Mouse (Mus musculus) ES-E14 (cell line): ENCODE results near the gene Sp9. TPM values are rescaled to one million over a fixed set of nuclear protein-coding genes. Genes with fewer than 3 reads are reported as not detected.

Experiments used
- DNase-seq: peaks from one replicate; pipeline ENCODE4 v3.0.0-alpha.2; 2013; ENCODE audit warnings: low read depth, low spot score
- H3K27ac ChIP-seq: 2 replicates; pipeline ENCODE4 v1.5.1; 2012; ENCODE audit warnings: low read depth, mild to moderate bottlenecking, low read length, moderate library complexity, mixed read lengths; ENCODE audit not compliant: poor library complexity, insufficient read depth, severe bottlenecking
- H3K36me3 ChIP-seq: 2 replicates; pipeline ENCODE4 v1.6.1; 2012; ENCODE audit warnings: mild to moderate bottlenecking, low read length, moderate library complexity, mixed read lengths; ENCODE audit not compliant: control insufficient read depth, poor library complexity, insufficient read depth, severe bottlenecking
- H3K4me1 ChIP-seq, 2 experiments: fragments of 150-350 bp in 1 of 2; sonication (generic) in 1 of 2; 2 replicates each; pipeline ENCODE4 v1.6.1; 2012; ENCODE audit warnings: low read length in 2 of 2, mild to moderate bottlenecking in 1 of 2, mixed read lengths in 1 of 2; ENCODE audit not compliant: control insufficient read depth in 2 of 2, insufficient read depth in 2 of 2, poor library complexity in 1 of 2
- H3K4me3 ChIP-seq, 2 experiments: fragments of 150-350 bp in 1 of 2; sonication (generic) in 1 of 2; 2 replicates each; pipeline ENCODE4 v1.5.1; 2012; ENCODE audit warnings: low read length in 2 of 2, low read depth in 1 of 2, mild to moderate bottlenecking in 1 of 2, mixed read lengths in 1 of 2; ENCODE audit not compliant: insufficient read depth in 1 of 2, poor library complexity in 1 of 2, severe bottlenecking in 1 of 2
- H3K9ac ChIP-seq: 2 replicates; pipeline ENCODE4 v1.6.1; 2012; ENCODE audit warnings: low read depth, mild to moderate bottlenecking, low read length, mixed read lengths; ENCODE audit not compliant: poor library complexity, insufficient read depth, severe bottlenecking
- H3K9me3 ChIP-seq: fragments of 150-350 bp; sonication (generic); 2 replicates; pipeline ENCODE4 v1.6.1; 2012; ENCODE audit warnings: low read depth, mild to moderate bottlenecking, low read length; ENCODE audit not compliant: control insufficient read depth, insufficient read depth
- CHD2 ChIP-seq: IDR thresholded peaks from 2 replicates; pipeline ENCODE4 v1.6.1; 2014; ENCODE audit warnings: mild to moderate bottlenecking, low read depth, low read length, inconsistent platforms
- HCFC1 ChIP-seq: IDR thresholded peaks from 2 replicates; pipeline ENCODE4 v1.6.1; 2012; ENCODE audit warnings: low read length, inconsistent platforms, borderline replicate concordance; ENCODE audit not compliant: insufficient read depth
- MAFK ChIP-seq: IDR thresholded peaks from 2 replicates; pipeline ENCODE4 v1.6.1; 2014; ENCODE audit warnings: mild to moderate bottlenecking, low read depth, low read length, inconsistent platforms; ENCODE audit not compliant: insufficient read depth
- ZC3H11A ChIP-seq: IDR thresholded peaks from 2 replicates; pipeline ENCODE4 v1.6.1; 2012; ENCODE audit warnings: low read depth, mild to moderate bottlenecking, inconsistent platforms, low read length, borderline replicate concordance
- ZNF384 ChIP-seq: IDR thresholded peaks from 2 replicates; pipeline ENCODE4 v1.6.1; 2012; ENCODE audit warnings: low read depth, low read length, inconsistent platforms
- in situ Hi-C, 2 experiments: fragments of 600-800 bp; cut with MboI; formaldehyde crosslinking; loops; one replicate each; pipeline ENCODE4 v1.15.1; 2025; ENCODE audit warnings: low sequenced_read_pairs in 2 of 2, inconsistent platforms in 1 of 2; ENCODE audit not compliant: unreplicated experiment in 2 of 2
- total RNA-seq: library from RNA; depleted of rRNA; stranded (reverse); fragments of 300-350 nt; gene quantifications from 2 replicates; pipeline ENCODE4 v1.2.3, GENCODE M21; 2012

Sp9 gene
- total RNA-seq, 1 experiment: 0.80 TPM

DNA sequence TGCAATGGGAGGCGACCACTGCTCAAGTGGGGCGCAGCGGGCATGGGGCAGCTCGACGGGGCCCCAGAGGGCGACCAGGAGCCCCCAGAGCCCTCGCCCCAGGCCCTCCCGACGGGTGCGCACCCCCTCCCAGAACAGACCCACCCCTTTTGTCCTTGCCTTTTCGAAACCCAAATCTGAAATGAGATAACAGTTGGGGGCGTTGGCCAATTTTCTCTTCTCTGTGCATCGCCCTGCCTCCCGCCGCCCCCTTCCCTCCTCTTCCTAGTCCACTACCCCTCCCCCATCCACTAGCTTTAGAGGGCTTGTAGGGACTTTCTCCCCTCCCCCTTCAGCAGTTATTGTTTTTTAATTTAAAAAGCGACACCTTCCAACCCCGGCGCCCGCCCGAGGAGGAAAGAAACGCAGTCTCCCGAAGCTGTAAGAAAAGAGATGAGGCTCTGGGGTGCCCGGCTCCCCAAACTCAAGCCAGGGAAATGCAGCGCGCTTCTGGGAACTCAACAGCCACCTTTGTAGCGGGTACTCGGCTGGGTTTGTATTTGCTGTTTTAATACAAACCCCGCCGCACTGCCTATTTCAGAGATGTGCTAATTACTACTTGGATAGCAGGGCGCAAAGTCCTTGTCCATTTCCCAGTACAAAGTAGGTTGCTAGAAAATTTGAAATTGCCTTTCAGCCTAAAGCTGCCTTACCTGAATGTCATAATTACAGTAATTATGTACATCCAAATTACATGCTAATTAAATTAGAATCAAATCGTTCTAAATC lies 7.7 kb downstream of the Sp9 start:
- DNase-seq: no peak
- H3K9me3 ChIP-seq: no peaks in the 10 kb centered on the region
- peak overlapping the region; percentile 49 to 50 for H3K4me3 ChIP-seq
- H3K27ac ChIP-seq: no peak overlapping the region
- H3K4me1 ChIP-seq: peaks cover 0 to 5% of the 10 kb centered on the region in 2 experiments; a peak in 1 of 4 replicates
- no peaks in the 10 kb centered on the region for H3K36me3 ChIP-seq
- H3K9ac ChIP-seq: no peak overlapping the region
- TF ChIP-seq CHD2 (no peak), ZNF384 (no peak), HCFC1 (no peak), ZC3H11A (no peak), MAFK (no peak)
- in situ Hi-C loops: loop anchor here in 1 of 2 experiments (10.0 to 25.0 kb wide), 4 partner anchors 215 to 1745 kb away; partner anchors contain the start of gene Hoxd13

GRCm38 (mm10) chr2:73280356-73281047 lies 8.8 kb downstream of the Sp9 start:
- H3K27ac ChIP-seq: no peak overlapping the region
- H3K4me1 ChIP-seq: peaks cover 0 to 5% of the 10 kb centered on the region in 2 experiments; a peak in 1 of 4 replicates
- DNase-seq: no peak
- peak overlapping the region; percentile 36 to 42 for H3K4me3 ChIP-seq
- no peaks in the 10 kb centered on the region for H3K9me3 ChIP-seq
- no peaks in the 10 kb centered on the region for H3K36me3 ChIP-seq
- in situ Hi-C loops: loop anchor here in 1 of 2 experiments (10.0 to 25.0 kb wide), 2 partner anchors 216 to 1043 kb away; no protein-coding TSS in a partner anchor
- TF ChIP-seq ZNF384 (no peak), MAFK (no peak), ZC3H11A (no peak), CHD2 (no peak), HCFC1 (no peak)
- H3K9ac ChIP-seq: no peak overlapping the region

DNA sequence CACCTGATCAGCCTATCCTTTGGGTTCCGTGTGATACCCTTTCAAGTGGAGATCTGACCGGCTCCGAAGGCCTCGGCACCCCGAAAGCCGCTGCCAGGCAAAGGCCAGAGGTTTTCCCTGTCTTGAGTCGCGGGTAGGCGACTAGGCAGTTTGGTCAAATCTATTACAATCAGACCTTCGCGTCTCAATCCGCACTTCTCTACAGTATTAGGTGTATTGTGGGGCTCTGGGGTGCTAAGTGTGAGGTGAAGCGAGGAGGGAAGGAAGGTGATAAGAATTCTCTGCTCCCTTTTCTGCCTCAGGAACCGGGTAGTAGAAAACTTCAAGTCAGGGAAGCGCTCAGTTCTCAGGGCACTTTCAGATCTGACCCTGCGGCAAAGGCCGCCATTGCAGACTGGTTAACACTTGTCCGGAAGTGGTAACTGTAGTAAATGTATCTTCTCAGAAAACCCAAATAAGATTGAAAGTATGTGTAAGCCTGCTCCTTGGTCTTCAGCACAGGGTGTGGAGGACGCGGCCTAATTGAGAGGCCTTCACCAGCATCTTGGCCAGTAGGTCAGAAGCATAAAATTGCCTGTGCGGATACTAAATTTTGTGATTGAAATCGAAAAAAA lies 9.4 kb downstream of the Sp9 start:
- H3K4me3 ChIP-seq: peak overlapping the region; percentile 36 to 42
- H3K27ac ChIP-seq: no peak overlapping the region
- H3K9me3 ChIP-seq: no peaks in the 10 kb centered on the region
- in situ Hi-C loops: loop anchor here in 1 of 2 experiments (10.0 to 25.0 kb wide), 2 partner anchors 216 to 1044 kb away; no protein-coding TSS in a partner anchor
- no peak overlapping the region for H3K9ac ChIP-seq
- TF ChIP-seq CHD2: no peak
- no peak for TF ChIP-seq ZC3H11A
- TF ChIP-seq MAFK: no peak
- no peak for TF ChIP-seq ZNF384
- TF ChIP-seq HCFC1: no peak
- peaks cover 0 to 5% of the 10 kb centered on the region in 2 experiments; a peak in 1 of 4 replicates for H3K4me1 ChIP-seq
- H3K36me3 ChIP-seq: no peaks in the 10 kb centered on the region
- no peak for DNase-seq

DNA sequence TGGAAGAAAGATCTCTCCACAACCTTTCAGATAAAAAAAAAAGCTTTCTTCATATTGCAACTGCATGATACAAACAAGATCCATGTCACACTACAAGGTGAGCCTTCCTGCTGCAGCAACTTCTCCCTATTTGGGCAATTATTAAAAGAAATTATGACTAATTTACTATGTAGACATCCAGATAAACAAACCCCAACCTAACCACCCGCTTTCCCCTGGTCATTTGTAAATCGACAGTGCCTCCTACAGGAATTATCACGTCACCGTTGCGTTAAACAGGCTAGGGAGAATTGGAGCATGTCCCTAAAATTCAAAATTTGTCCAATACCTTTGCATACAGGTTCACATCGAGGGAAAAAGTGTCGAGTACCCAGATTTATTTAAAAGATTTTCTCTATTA lies 10.0 kb downstream of the Sp9 start:
- H3K9me3 ChIP-seq: no peaks in the 10 kb centered on the region
- H3K9ac ChIP-seq: no peak overlapping the region
- no peak overlapping the region for H3K27ac ChIP-seq
- in situ Hi-C loops: loop anchor here in 1 of 2 experiments (10.0 to 25.0 kb wide), 2 partner anchors 217 to 1044 kb away; no protein-coding TSS in a partner anchor
- DNase-seq: no peak
- peaks cover 0 to 5% of the 10 kb centered on the region in 2 experiments; a peak in 1 of 4 replicates for H3K4me1 ChIP-seq
- no peaks in the 10 kb centered on the region for H3K36me3 ChIP-seq
- H3K4me3 ChIP-seq: no peak overlapping the region
- TF ChIP-seq HCFC1 (no peak), CHD2 (no peak), ZNF384 (no peak), ZC3H11A (0 out of 2 replicates have a peak, but pooled peaks have one; percentile 30), MAFK (no peak)
